Mouse (Mus musculus) liver, adult 2 months (tissue): ENCODE data around the gene Gpsm2.

ENCODE experiments used
- CTCF ChIP-seq: fragments of 200-500 bp; IDR thresholded peaks from 2 replicates; pipeline ENCODE4 v1.5.1; 2011; ENCODE audit warnings: low read depth, low read length, control low read depth
- POLR2A ChIP-seq: fragments of 200-500 bp; IDR thresholded peaks from 2 replicates; pipeline ENCODE4 v1.6.1; 2011; ENCODE audit warnings: low read length, control low read depth; ENCODE audit not compliant: insufficient read depth; ENCODE audit errors: extremely low read depth

DNA sequence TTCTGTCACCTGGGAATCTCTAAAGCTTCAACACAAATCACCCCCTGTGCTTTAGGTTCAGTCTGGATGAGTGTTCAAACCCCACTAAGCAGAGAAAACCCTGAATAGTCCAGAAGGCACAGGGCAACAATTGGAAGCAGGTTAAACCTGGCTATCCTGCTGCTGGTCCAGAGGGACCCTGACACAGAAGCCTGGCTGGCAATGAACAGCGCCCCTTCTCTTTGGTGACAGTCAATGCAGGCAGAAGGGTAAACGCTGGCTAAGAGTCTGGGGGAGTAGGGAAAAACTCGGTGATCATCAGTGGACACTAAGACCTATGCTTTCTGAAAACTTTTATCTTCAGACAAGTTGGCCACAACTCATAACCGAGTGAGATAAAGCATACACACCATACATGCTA, 22.3 kb downstream of the Gpsm2 start:
- TF ChIP-seq CTCF: no peak
- no peak for TF ChIP-seq POLR2A
